Mouse (Mus musculus): Measurements from ENCODE around the gene Slc35e3. TPM values are rescaled to one million over a fixed set of nuclear protein-coding genes. Genes with fewer than 3 reads are reported as not detected.

The Slc35e3 gene
- polyA plus RNA-seq, 1 experiment from 2014 or later: 19.4 TPM

DNA sequence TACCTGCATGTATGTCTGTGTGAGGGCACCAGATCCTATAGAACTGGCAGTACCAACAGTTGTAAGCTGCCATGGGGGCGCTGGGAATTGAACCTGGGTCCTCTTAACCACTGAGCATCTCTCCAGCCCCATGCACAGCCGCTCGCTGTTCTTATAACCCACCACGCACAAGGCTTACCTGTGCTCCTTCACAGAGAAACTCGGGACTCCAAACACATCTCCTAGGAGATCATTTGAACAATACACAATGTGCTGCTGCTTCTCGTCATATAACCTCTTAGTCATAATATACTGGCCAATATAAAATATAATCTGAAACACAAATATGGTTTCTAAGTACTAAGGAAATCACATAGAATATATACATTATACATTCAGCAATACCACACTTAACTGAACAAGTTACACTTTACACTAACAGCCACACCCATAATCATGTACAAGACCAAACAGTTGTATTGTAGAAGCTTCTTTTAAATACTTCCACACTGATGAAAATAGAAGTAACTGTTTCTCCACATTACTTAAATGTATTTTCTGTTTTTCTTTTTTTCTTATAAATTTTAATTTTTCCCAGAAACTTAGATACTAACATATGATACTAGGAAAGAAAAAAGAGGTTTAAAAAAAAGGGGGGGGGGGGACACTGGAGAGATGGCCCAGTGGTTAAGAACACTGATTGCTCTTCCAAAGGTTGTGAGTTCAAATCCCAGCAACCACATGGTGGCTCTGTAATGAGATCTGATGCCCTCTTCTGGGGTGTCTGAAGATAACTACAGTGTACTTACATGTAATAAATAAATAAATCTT is 43.9 kb downstream of the Slc35e3 start:
- Histone ChIP-seq H3K27ac (replicated peaks) (no peak overlapping the region), H3K4me3 (ENCODE audit: low read depth, low read length) (no peak overlapping the region), H3K4me1 (replicated peaks; ENCODE audit: control insufficient read depth, insufficient read depth) (no peaks in the 10 kb centered on the region), H3K9me3 (ENCODE audit: control insufficient read depth, low read length) (no peaks in the 10 kb centered on the region), H3K9ac (ENCODE audit: low read length) (no peak overlapping the region), H3K36me3 (ENCODE audit: control insufficient read depth, insufficient read depth, low read length) (peaks cover 34% of the 10 kb centered on the region), H3K4me2 (replicated peaks; ENCODE audit: low read depth) (no peak overlapping the region), H3K27me3 (ENCODE audit: control insufficient read depth, insufficient read depth, low read length) (no peaks in the 10 kb centered on the region)
- no peak for TF ChIP-seq CTCF (IDR thresholded peaks at IDR 0.05; ENCODE audit: low read depth)
- no peak for TF ChIP-seq EP300 (optimal IDR thresholded peaks at IDR 0.05)
- 94% methylated on average over 6 of the region's 6 CpGs for WGBS
- DNase-seq (ENCODE audit: low spot score) (no peak), ATAC-seq (ENCODE audit: low FRiP score, low TSS enrichment) (no peak; the same call in 1 of the 2 replicates)

DNA sequence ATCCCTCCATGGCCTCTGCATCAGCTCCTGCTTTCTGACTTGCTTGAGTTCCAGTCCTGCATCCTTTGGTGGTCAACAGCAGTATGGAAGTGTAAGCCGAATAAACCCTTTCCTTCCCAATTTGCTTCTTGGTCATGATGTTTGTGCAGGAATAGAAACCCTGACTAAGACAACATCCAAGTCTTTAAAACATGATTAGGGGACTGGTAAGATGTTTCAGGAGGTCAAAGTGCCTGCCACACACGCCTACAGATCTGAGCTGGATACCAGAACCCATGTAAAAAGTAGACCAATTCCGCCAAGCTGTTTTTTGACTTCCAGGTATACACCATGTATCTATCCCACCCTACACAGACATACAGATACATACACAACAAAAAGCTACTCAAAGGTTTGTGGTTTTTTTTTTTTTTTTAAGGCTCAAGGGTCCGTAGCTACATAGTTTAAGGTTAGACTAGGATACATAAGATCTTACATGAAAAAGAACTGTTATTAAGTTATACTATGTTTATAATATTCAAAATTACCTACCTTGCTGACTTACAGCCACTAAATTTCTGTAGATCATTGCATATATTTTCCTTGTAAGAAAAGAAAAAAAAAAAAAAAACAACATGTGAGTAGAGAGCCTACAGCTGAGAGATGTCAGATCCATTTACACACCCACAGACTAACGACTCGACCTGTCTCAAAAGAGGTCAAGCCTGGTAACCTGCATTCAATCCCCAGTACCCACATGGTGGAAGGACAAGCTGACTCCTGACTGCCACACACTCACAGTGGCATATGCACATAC is 44.9 kb downstream of the Slc35e3 start:
- H3K9me3 ChIP-seq (ENCODE audit: control insufficient read depth, low read length): no peaks in the 10 kb centered on the region
- H3K27ac ChIP-seq (replicated peaks): no peak overlapping the region
- no peak overlapping the region for H3K9ac ChIP-seq (ENCODE audit: low read length)
- H3K36me3 ChIP-seq (ENCODE audit: control insufficient read depth, insufficient read depth, low read length): peaks cover 34% of the 10 kb centered on the region
- H3K4me2 ChIP-seq (replicated peaks; ENCODE audit: low read depth): no peak overlapping the region
- DNase-seq (ENCODE audit: low spot score) (no peak), ATAC-seq (ENCODE audit: low FRiP score, low TSS enrichment) (no peak)
- WGBS: 87% methylated on average over 6 of the region's 6 CpGs
- H3K4me3 ChIP-seq (ENCODE audit: low read depth, low read length): no peak overlapping the region
- H3K27me3 ChIP-seq (ENCODE audit: control insufficient read depth, insufficient read depth, low read length): no peaks in the 10 kb centered on the region
- H3K4me1 ChIP-seq (replicated peaks; ENCODE audit: control insufficient read depth, insufficient read depth): no peaks in the 10 kb centered on the region
- no peak for TF ChIP-seq EP300 (optimal IDR thresholded peaks at IDR 0.05)
- TF ChIP-seq CTCF (IDR thresholded peaks at IDR 0.05; ENCODE audit: low read depth): no peak

DNA sequence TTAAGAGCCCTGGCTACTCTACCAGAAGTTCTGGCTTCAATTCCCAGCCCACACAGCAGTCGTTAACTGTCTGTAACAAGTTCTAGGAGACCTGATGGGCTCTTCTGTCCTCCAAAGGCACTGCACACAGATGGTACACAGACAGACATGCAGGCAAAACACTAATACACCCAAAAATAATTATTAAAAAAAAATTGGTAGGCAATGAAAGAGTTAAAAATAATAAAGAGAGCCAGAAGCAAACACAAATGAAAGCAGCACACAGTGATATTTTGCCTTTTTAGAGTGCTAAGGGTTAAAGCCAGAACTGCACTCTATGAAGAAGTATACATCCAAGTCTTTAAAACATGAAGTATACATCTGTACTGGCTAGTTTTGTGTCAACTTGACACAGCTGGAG is 45.7 kb downstream of the Slc35e3 start:
- H3K9ac ChIP-seq (ENCODE audit: low read length): no peak overlapping the region
- H3K27me3 ChIP-seq (ENCODE audit: control insufficient read depth, insufficient read depth, low read length): no peaks in the 10 kb centered on the region
- no peak overlapping the region for H3K27ac ChIP-seq (replicated peaks)
- H3K4me3 ChIP-seq (ENCODE audit: low read depth, low read length): no peak overlapping the region
- DNase-seq (ENCODE audit: low spot score) (no peak), ATAC-seq (ENCODE audit: low FRiP score, low TSS enrichment) (no peak)
- H3K4me2 ChIP-seq (replicated peaks; ENCODE audit: low read depth): no peak overlapping the region
- TF ChIP-seq EP300 (optimal IDR thresholded peaks at IDR 0.05) (no peak), CTCF (IDR thresholded peaks at IDR 0.05; ENCODE audit: low read depth) (no peak)
- no peaks in the 10 kb centered on the region for H3K9me3 ChIP-seq (ENCODE audit: control insufficient read depth, low read length)
- no peaks in the 10 kb centered on the region for H3K4me1 ChIP-seq (replicated peaks; ENCODE audit: control insufficient read depth, insufficient read depth)
- H3K36me3 ChIP-seq (ENCODE audit: control insufficient read depth, insufficient read depth, low read length): peaks cover 34% of the 10 kb centered on the region
- 93% methylated on average over 1 of the region's 1 CpGs for WGBS

DNA sequence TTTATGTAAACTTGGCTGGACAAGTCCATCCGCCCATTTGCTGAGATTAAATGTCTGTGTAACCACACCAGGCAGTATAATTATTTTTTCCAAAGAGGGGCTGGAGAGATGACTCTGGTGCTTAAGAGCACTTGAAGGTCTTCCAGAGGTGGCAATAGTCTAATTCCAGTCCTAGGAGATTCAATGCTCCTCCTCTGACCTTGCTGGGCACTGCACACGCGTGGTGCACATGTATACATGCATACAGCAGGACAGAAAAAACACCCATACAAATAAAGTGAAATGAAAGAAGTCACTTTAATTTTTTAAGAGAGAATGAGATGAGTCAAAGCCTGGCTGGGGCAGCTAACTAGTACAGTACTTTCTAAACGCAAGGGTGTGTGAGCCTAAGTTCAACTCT is 46.3 kb downstream of the Slc35e3 start:
- 95% methylated on average over 4 of the region's 4 CpGs for WGBS
- no peaks in the 10 kb centered on the region for H3K9me3 ChIP-seq (ENCODE audit: control insufficient read depth, low read length)
- H3K9ac ChIP-seq (ENCODE audit: low read length): no peak overlapping the region
- no peaks in the 10 kb centered on the region for H3K27me3 ChIP-seq (ENCODE audit: control insufficient read depth, insufficient read depth, low read length)
- no peak overlapping the region for H3K27ac ChIP-seq (replicated peaks)
- no peak for TF ChIP-seq EP300 (optimal IDR thresholded peaks at IDR 0.05)
- no peak for TF ChIP-seq CTCF (IDR thresholded peaks at IDR 0.05; ENCODE audit: low read depth)
- H3K36me3 ChIP-seq (ENCODE audit: control insufficient read depth, insufficient read depth, low read length): peaks cover 36% of the 10 kb centered on the region
- H3K4me1 ChIP-seq (replicated peaks; ENCODE audit: control insufficient read depth, insufficient read depth): no peaks in the 10 kb centered on the region
- ATAC-seq (ENCODE audit: low FRiP score, low TSS enrichment): no peak
- no peak overlapping the region for H3K4me2 ChIP-seq (replicated peaks; ENCODE audit: low read depth)
- DNase-seq (ENCODE audit: low spot score): no peak
- no peak overlapping the region for H3K4me3 ChIP-seq (ENCODE audit: low read depth, low read length)

DNA sequence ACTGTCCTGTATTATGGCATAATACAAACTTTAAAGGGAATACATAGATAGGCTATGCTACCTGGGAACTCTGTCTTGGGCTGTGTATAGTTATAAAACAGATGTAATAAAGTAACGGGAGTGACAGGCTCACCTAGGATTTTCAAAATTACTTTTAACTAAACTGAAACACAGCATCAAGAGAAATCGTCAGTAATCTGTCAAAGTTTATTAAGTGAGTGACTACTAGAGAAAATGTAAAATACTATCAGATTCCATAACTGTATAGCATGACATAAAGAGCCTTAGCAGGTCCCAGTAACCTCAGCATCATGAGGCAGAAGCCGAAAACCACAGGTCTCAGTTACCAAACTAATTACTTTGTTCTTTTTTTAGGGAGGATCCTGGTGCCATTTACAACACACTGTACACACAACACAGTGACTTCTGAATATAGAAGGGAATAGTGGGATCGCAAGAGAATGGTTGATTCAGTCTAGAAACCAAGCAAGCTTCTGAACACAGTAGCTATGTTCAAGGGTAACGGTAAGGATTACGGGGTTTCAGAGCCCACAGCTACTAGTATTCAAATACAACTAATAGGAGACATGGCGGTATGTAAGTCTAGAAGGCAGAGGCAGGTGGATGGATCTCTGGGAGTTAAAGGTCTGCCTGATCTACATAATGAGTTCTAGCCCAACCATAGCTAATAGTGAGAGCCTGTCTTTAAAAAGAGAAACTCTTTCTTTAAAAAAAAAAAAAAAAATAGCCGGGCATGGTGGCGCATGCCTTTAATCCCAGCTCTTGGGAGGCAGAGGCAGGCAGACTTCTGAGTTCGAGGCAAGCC is 47.6 kb downstream of the Slc35e3 start:
- peaks cover 43% of the 10 kb centered on the region for H3K36me3 ChIP-seq (ENCODE audit: control insufficient read depth, insufficient read depth, low read length)
- no peak for ATAC-seq (ENCODE audit: low FRiP score, low TSS enrichment)

More for the DNA sequence above, 47.6 kb downstream of the Slc35e3 start:
- H3K4me1 ChIP-seq (replicated peaks; ENCODE audit: control insufficient read depth, insufficient read depth): no peaks in the 10 kb centered on the region
- no peak overlapping the region for H3K4me3 ChIP-seq (ENCODE audit: low read depth, low read length)
- H3K9me3 ChIP-seq (ENCODE audit: control insufficient read depth, low read length): no peaks in the 10 kb centered on the region
- WGBS: 93% methylated on average over 10 of the region's 10 CpGs
- no peak for DNase-seq (ENCODE audit: low spot score)
- TF ChIP-seq CTCF (IDR thresholded peaks at IDR 0.05; ENCODE audit: low read depth) (no peak), EP300 (optimal IDR thresholded peaks at IDR 0.05) (no peak)
- H3K9ac ChIP-seq (ENCODE audit: low read length): no peak overlapping the region
- no peaks in the 10 kb centered on the region for H3K27me3 ChIP-seq (ENCODE audit: control insufficient read depth, insufficient read depth, low read length)
- no peak overlapping the region for H3K27ac ChIP-seq (replicated peaks)
- H3K4me2 ChIP-seq (replicated peaks; ENCODE audit: low read depth): no peak overlapping the region

Measured in stomach, postnatal 0 days (tissue).